Mouse (Mus musculus): ENCODE results near the gene P2rx3.

GRCm38 (mm10) chr2:85037047-85038026 lies at the start of gene P2rx3, which contains the start of gene Ssrp1:
- TF ChIP-seq CTCF (IDR thresholded peaks at IDR 0.05; ENCODE audit: low read depth) (peak; percentile 38), EP300 (IDR thresholded peaks at IDR 0.05; ENCODE audit: low read depth) (peak; percentile 22; the same call in 1 of the 2 replicates)
